Mouse (Mus musculus): ENCODE data around the gene Slc20a1.

DNA sequence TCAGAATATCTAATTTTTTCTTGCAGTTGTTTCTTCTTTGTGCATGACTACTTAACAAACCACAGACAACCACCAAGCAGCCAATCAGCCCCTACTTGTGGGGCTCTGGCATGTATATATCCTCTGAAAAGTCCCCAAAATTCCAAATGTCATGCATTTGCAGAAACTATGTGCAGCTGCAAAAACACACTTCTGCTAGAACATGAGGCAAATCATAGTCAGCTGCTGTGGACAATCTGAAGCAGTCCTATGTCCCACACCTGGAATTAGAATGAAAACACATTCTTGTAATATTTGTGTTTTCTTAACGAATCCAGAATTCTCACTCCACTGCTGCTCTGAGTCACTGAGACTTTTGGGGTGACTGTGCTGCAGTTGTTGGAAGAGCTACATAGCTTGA lies 13.7 kb upstream of the Slc20a1 start:
- TF ChIP-seq CTCF (IDR thresholded peaks at IDR 0.05; ENCODE audit: insufficient read depth, low read length) (no peak), POLR2A (IDR thresholded peaks at IDR 0.05; ENCODE audit: borderline replicate concordance, extremely low read depth, low read depth, low read length) (no peak)

Data from lung, adult 2 months (tissue).